Mouse (Mus musculus): Measurements from ENCODE around the gene Lrrc55.

DNA sequence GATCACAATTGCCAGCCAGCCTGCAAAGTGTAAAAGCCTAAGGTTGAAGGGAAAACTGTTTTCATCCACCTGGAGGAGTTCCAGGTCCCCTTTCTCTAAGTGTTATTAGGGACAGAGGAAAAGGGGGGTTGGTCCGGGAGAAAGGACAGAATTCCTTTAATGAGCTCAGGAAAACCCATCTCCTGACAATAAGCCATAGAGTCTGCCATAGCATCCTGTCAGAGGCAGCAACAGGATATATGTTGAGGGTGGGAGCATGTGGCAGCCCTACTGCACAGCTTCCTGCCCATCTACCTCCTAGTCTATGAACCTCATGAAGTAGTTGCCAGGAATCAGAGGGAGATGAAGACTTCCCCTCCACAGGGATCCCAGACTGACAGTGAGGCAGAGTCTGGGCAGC, 29.4 kb downstream of the Lrrc55 start:
- TF ChIP-seq CTCF (IDR thresholded peaks at IDR 0.05; ENCODE audit: control insufficient read depth, insufficient read depth, insufficient replicate concordance, low read depth, low read length) = no peak
- no peak for TF ChIP-seq POLR2A (IDR thresholded peaks at IDR 0.05; ENCODE audit: control insufficient read depth, low read depth, low read length)
